ENCODE assay signal across 8 mouse cellular contexts in the genomic region with DNA sequence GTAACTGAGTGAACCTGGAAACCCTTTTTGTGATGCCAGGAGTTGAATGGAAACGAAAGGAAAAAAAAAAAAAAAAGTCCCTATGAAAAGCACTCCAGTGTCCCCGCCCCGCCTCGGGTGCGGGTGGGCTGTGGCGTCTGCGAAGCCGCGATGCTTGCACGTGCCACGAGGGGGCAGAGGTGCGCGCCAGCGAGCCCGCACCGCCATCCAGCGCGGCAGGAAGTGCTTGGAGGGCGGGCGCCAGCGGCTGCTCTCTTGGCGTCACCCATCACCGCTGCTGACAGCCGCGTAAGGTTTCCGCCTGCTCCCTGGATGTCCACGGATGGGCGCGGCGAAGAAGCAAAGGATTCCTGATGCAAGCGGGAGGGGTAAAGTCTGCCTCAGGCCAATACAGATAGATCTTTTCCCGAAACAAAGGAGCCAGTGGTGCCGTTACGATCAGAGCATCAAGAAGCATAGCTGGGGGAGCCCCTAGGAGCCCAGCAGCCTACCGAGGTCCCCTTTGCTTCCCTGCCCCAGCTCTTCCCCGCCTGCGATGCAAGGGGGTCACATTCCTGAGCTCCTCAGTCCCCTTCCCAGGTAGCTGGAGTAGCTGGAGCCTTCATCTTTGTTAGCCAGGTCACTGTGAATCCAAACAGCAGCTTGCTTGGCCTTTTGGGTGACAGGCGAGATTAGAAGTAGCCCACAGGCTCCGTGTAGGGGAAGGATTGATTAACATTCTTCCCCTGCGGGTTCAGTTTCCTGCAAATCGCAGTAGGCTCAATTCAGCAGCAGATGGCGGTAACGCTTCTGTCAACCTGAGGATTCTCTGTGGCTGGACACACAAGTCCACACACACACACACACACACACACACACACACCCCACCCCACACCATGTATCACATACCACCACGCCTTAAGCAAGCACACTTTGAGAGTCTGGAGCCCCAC.
DNase-seq lines count a peak whose midpoint lies in the region; ATAC-seq and TF ChIP-seq lines count a peak whose summit lies in the region.

No protein-coding gene starts in this region.

- peak overlapping the region; percentile 73 for H3K4me2 ChIP-seq in hindbrain, embryonic 13.5 days

- POLR2A ChIA-PET in Patski (lab: Charles Lee) = no interaction called here

- H3K9me3 ChIP-seq in hindbrain, embryonic 13.5 days = no peaks in the 10 kb centered on the region

- peak; percentile 97 for TF ChIP-seq CTCF in Patski (IDR thresholded peaks at IDR 0.05)

- H3K27ac ChIP-seq in hindbrain, embryonic 13.5 days = peak overlapping the region; percentile 99

- in situ Hi-C loops in Patski (cut with MboI; ENCODE audit: low pct_unique_long_range_greater_than_20kb) = no loop called here

- peaks cover 27% of the 10 kb centered on the region for H3K4me1 ChIP-seq in hindbrain, embryonic 13.5 days (replicated peaks)

- peaks cover 13% of the 10 kb centered on the region for H3K27me3 ChIP-seq in Patski
- no peaks in the 10 kb centered on the region for H3K27me3 ChIP-seq in hindbrain, embryonic 13.5 days

- H3K4me3 ChIP-seq in hindbrain, embryonic 13.5 days = peak overlapping the region; percentile 49

- DNase-seq in Patski (ENCODE audit: low read depth, low spot score) = no peak
- DNase-seq in cerebellum, postnatal 14 days = peak; percentile 95
- DNase-seq in frontal cortex, postnatal 14 days (ENCODE audit: low spot score in 2 of 2) = peak; percentile 87 to 91
- DNase-seq in layer of hippocampus, postnatal 25 days (ENCODE audit: extremely low spot score in 1 of 2, low spot score in 1 of 2) = peak; percentile 82 to 85
- peak; percentile 92 for DNase-seq in lung, postnatal 14 days
- peak; percentile 94 for DNase-seq in retina, embryonic 14.5 days (ENCODE audit: low spot score)
- peak; percentile 90 to 91 for DNase-seq in thymus, postnatal 36 days

- H3K36me3 ChIP-seq in hindbrain, embryonic 13.5 days = no peaks in the 10 kb centered on the region

- peak; percentile 98 for ATAC-seq in Patski
- ATAC-seq in hindbrain, embryonic 13.5 days (ENCODE audit: low FRiP score) = peak; percentile 97

- under 1% methylated on average over 44 of the region's 44 CpGs for WGBS in hindbrain, embryonic 13.5 days

- CTCF ChIA-PET in Patski (lab: Charles Lee) = interaction anchor here (0.6 to 0.7 kb wide), 2 partner anchors 12 to 18 kb away, joined by 3 to 4 read pairs; no protein-coding TSS in a partner anchor

- peak overlapping the region; percentile 87 for H3K9ac ChIP-seq in hindbrain, embryonic 13.5 days
